Mouse (Mus musculus): ENCODE data around the gene Vps13a.
"Not testable (repeated sequence)": the region's sequence is repeated elsewhere in the genome, so short reads cannot be mapped to it uniquely, and the experiment has no call there.

Gene Vps13a

GRCm38 (mm10) chr19:16767407-16767806 lies 13.3 kb downstream of the Vps13a start:
- peak; percentile 38; the same call in 1 of the 2 replicates for ATAC-seq (ENCODE audit: low TSS enrichment)

GRCm38 (mm10) chr19:16757439-16757838 lies 23.3 kb downstream of the Vps13a start:
- ATAC-seq (ENCODE audit: low TSS enrichment) = not testable (repeated sequence)

- ATAC-seq (ENCODE audit: low TSS enrichment) = 0 out of 2 replicates have a peak, but pooled peaks have one; percentile 52
These were observed 24.9 kb downstream of the Vps13a start for GRCm38 (mm10) chr19:16755854-16756253.

GRCm38 (mm10) chr19:16755226-16755625 lies 25.5 kb downstream of the Vps13a start:
- no peak for ATAC-seq (ENCODE audit: low TSS enrichment)

GRCm38 (mm10) chr19:16753151-16753550 lies 27.6 kb downstream of the Vps13a start:
- ATAC-seq (ENCODE audit: low TSS enrichment) = no peak

- no peak for ATAC-seq (ENCODE audit: low TSS enrichment)
These were observed 43.9 kb downstream of the Vps13a start for GRCm38 (mm10) chr19:16736854-16737253.

- ATAC-seq (ENCODE audit: low TSS enrichment) = no peak
These were observed 52.0 kb downstream of the Vps13a start for GRCm38 (mm10) chr19:16728729-16729128.

GRCm38 (mm10) chr19:16715249-16715648 lies 65.5 kb downstream of the Vps13a start:
- no peak for ATAC-seq (ENCODE audit: low TSS enrichment)

- no peak for ATAC-seq (ENCODE audit: low TSS enrichment)
These were observed 78.9 kb downstream of the Vps13a start for GRCm38 (mm10) chr19:16701790-16702189.

- ATAC-seq (ENCODE audit: low TSS enrichment) = no peak
These were observed 95.8 kb downstream of the Vps13a start for GRCm38 (mm10) chr19:16684922-16685321.

GRCm38 (mm10) chr19:16684210-16684609 lies 96.5 kb downstream of the Vps13a start:
- no peak for ATAC-seq (ENCODE audit: low TSS enrichment)

- ATAC-seq (ENCODE audit: low TSS enrichment) = no peak
These were observed 154.9 kb downstream of the Vps13a start for GRCm38 (mm10) chr19:16625610-16626395.

GRCm38 (mm10) chr19:16624994-16625393 lies 155.7 kb downstream of the Vps13a start:
- no peak for ATAC-seq (ENCODE audit: low TSS enrichment)

GRCm38 (mm10) chr19:16623154-16623553 lies 157.6 kb downstream of the Vps13a start:
- ATAC-seq (ENCODE audit: low TSS enrichment) = no peak

- ATAC-seq (ENCODE audit: low TSS enrichment) = 0 out of 2 replicates have a peak, but pooled peaks have one; percentile 22
These were observed 173.1 kb downstream of the Vps13a start for GRCm38 (mm10) chr19:16607634-16608033.

GRCm38 (mm10) chr19:16602026-16602425 lies 178.7 kb downstream of the Vps13a start:
- ATAC-seq (ENCODE audit: low TSS enrichment) = no peak

- ATAC-seq (ENCODE audit: low TSS enrichment) = peak; percentile 87
These were observed 181.3 kb downstream of the Vps13a start for GRCm38 (mm10) chr19:16599298-16599970.

GRCm38 (mm10) chr19:16598653-16599297 lies 182.0 kb downstream of the Vps13a start:
- ATAC-seq (ENCODE audit: low TSS enrichment) = peak; percentile 58; the same call in 1 of the 2 replicates

GRCm38 (mm10) chr19:16597216-16597615 lies 183.5 kb downstream of the Vps13a start:
- no peak for ATAC-seq (ENCODE audit: low TSS enrichment)

GRCm38 (mm10) chr19:16593975-16594317 lies 186.8 kb downstream of the Vps13a start:
- no peak for ATAC-seq (ENCODE audit: low TSS enrichment)

GRCm38 (mm10) chr19:16593256-16593974 lies 187.3 kb downstream of the Vps13a start:
- peak; percentile 64 for ATAC-seq (ENCODE audit: low TSS enrichment)

- ATAC-seq (ENCODE audit: low TSS enrichment) = no peak
These were observed 195.4 kb downstream of the Vps13a start for GRCm38 (mm10) chr19:16585379-16585778.

Data from frontal cortex, adult (tissue).